Mouse (Mus musculus) heart, postnatal 4 days (tissue): ENCODE measurements around the gene 3830406C13Rik. TPM values are rescaled to one million over a fixed set of nuclear protein-coding genes. Genes with fewer than 3 reads are reported as not detected.
"Not testable (repeated sequence)": the region's sequence is repeated elsewhere in the genome, so short reads cannot be mapped to it uniquely, and the experiment has no call there.

Source experiments
- DNase-seq: peaks from one replicate; pipeline ENCODE4 v3.0.0; 2021
- total RNA-seq, 2 experiments: library from RNA; stranded (reverse); gene quantifications; 2 replicates each; pipeline ENCODE4 v1.2.3; 2021

Gene 3830406C13Rik
- 10 to 100 TPM; 21.8 to 22.4 TPM for total RNA-seq

DNA sequence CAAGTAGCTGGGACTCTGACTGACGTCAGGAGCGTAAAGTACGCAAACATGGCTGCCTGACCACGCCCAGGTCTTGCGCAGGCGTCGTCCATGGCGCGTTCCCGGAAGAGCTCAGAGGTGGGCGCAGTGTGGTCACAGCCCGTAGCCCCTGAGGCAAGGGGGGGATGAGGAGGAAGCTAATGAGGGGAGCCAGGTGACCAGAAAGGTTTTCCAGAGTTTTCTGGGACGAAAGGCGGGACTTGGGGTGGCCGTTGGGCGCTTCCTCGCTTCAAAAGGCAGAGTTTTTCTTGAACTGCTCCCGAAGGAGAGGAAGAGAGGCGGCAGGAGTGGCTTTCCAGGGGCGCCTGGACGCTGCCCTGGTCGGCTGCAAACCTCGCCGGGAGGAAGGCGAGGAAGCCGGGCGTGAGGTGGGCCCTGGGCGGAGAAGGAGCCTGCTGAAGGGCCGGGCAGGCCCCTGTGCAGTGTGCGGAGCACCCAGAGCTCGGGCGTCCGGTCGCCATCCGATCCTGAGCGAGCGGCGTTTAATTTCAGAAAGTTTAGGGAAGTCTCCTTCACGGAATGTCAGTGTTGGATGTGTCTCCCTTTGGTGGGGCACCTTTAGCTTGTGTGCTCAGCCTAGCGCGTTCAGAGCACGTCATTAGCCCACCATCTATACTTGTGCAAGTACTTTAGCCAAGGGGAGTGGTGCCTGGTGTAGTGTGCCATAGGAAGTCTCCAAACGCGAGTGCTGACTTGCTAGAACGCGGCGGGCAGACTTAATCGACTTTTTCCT lies at the start of gene 3830406C13Rik:
TSS of gene 3830406C13Rik (plus strand) at position 33 of the 772 bp plus-strand sequence.
- peak; percentile 89 for DNase-seq

- DNase-seq: no peak
Measured at GRCm38 (mm10) chr14:12243726-12244125, 40.2 kb upstream of the 3830406C13Rik start.

- no peak for DNase-seq
Measured at GRCm38 (mm10) chr14:12276031-12276430, 7.9 kb upstream of the 3830406C13Rik start.

- DNase-seq: no peak
Measured at GRCm38 (mm10) chr14:12283641-12284040, 332 bp upstream of the 3830406C13Rik start, which contains the start of gene Gm49355. Gene Gm49355, plus strand, starts transcription at chr14:12283976.

GRCm38 (mm10) chr14:12289747-12290146 lies 5.8 kb downstream of the 3830406C13Rik start:
- not testable (repeated sequence) for DNase-seq

DNA sequence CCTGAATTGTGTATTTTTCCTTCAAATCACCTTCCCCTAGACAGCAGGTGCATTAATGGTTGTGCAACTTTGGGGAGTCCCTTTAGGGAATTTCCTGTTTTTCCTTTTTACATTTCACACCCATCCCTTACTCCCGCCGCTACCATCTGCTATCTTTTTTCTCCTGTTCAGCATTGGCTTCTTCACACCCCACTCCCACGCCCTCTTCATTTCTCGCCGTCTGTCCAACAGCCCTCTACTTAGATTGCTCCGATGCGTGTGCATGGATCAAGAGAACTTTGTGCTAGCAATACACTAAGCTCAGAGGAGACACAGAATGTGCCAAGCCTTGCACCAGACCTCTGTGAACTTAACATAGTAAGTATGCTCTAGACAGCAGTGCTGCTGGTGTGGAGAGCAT lies 12.4 kb downstream of the 3830406C13Rik start:
- DNase-seq: no peak

- DNase-seq: no peak
Measured at GRCm38 (mm10) chr14:12299171-12299570, 15.2 kb downstream of the 3830406C13Rik start.

- no peak for DNase-seq
Measured at GRCm38 (mm10) chr14:12299654-12300053, 15.7 kb downstream of the 3830406C13Rik start.

DNA sequence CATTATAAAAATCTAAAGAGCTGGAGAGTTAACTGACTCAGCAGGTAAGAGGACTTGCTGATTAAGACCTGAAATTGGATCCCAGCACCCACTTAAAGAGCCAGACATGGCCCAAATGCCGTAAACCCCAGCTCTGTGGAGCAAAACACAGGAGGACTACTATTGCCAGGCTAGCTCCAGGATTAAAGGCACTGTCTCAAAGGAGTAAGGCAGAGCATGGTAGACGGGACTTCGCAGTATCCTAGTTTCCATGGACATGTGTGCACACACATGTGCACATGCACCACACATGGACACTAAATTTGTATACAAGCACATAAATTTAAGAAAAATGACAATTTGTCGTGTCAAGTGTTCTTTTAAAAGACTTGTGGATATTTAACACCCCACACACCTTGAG lies 16.3 kb downstream of the 3830406C13Rik start:
- DNase-seq: no peak

- no peak for DNase-seq
Measured at GRCm38 (mm10) chr14:12300677-12301076, 16.7 kb downstream of the 3830406C13Rik start.

DNA sequence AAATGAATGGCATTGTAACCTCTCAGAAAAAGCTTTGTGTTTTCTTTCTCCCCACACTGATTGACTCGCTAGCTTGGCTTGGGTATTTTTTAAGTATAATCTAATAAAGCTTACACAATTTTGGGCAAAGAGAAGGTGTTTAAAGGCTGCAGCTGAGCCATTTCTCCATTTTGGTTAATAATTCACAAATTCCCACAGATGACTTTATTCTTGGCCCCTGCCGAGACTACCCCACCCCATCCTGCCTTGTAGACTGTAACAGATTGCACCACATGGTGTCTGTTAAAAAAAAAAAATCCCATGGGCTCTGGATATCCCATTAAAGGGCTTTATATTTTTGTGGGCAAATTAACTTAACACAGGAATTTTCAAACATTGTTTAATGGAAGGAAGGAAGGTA lies 19.1 kb downstream of the 3830406C13Rik start:
- no peak for DNase-seq

DNA sequence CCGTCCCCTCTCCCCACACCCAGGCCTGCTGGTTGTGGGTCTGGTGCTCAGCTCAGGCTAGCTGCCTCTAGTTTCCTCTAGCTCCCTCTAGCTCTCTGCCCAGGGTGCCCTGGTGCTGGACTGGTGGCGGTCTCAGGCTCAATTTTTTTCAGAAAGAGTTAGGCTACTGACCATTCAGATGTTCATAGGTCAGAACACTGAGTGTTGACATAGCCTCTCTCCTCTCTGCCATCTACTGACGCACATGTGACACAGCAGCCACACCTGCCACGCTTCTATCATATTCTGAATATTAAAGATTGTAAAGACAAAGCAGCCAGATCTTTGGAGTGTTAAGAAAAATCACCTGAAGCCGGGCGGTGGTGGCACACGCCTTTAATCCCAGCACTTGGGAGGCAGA lies 49.6 kb downstream of the 3830406C13Rik start:
- no peak for DNase-seq

- DNase-seq: no peak
Measured at GRCm38 (mm10) chr14:12334925-12335324, 51.0 kb downstream of the 3830406C13Rik start.

- DNase-seq: no peak
Measured at GRCm38 (mm10) chr14:12337421-12337997, 53.5 kb downstream of the 3830406C13Rik start.

- no peak for DNase-seq
Measured at GRCm38 (mm10) chr14:12337998-12338809, 54.2 kb downstream of the 3830406C13Rik start.

- no peak for DNase-seq
Measured at GRCm38 (mm10) chr14:12338811-12339565, 55.0 kb downstream of the 3830406C13Rik start.

DNA sequence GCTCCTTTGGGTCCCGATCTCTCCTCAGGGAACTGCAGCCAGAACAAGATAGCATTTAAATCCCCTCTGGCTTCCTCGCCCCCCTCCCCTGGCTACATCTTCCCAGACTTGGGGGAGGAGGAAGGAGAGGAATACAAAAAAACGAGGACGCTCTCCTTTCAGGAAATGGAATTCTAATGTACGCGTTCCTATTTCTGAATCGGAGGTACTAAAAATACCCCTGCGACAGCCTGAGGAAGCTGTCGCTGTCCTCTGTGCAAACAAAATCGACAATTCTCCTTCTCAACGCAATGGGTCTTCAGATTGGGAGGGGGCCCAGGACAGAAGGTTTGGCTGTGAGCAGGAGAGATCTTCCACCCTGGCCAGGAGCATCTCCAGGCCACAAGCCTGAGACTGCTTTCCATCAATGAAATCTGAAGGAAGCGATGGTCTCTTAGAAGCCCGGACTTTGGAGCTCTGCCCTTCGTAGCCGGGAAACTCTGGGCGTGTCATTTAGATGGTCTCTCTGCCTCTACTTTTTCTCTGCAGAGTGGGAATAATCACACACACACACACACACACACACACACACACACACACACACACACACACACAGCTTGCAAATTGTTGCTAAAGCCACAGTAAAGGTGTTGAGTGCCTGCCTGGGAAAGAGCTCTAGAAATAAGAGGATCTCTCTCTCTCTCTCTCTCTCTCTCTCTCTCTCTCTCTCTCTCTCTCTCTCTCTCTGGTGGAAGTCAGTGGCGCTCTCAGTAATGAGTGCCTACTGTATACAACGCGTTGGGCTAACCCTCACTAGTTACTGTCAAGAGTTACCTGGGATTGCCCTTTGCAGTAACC lies 56.5 kb downstream of the 3830406C13Rik start:
- DNase-seq: no peak

DNA sequence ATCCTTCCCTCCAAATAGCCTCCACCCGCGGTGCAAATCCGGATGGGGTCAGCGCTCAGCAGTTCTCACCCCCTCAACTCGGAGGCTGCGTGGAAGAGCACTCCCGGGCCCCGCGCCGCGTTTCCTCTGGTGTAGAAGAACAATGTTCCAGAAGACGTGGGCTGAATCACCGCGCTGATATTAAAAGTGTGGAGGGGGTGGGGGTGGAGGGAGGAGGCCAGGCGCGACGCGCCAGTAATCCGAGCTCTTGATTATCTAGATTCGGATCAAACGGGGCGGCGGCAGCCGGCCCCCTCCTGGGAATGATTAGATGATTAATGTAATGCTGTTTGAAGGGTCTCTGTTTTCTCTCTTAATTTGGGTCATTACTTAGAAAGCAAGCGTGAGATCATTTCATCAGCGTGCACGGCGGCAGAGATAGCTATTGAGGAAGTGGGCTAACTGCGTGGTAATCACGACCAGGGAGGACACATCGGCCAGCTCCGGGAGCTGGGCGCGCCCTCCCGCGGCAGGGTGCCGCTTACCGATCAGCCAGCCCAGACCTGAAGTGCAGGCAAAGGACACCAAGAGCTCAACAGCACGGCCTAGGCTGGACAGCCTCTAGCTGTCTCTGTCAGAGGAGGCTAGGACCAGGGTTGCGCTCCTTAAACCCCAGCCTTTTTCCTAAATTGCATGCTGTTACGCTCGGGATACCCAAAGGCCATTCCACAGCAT lies 57.3 kb downstream of the 3830406C13Rik start:
- no peak for DNase-seq

DNA sequence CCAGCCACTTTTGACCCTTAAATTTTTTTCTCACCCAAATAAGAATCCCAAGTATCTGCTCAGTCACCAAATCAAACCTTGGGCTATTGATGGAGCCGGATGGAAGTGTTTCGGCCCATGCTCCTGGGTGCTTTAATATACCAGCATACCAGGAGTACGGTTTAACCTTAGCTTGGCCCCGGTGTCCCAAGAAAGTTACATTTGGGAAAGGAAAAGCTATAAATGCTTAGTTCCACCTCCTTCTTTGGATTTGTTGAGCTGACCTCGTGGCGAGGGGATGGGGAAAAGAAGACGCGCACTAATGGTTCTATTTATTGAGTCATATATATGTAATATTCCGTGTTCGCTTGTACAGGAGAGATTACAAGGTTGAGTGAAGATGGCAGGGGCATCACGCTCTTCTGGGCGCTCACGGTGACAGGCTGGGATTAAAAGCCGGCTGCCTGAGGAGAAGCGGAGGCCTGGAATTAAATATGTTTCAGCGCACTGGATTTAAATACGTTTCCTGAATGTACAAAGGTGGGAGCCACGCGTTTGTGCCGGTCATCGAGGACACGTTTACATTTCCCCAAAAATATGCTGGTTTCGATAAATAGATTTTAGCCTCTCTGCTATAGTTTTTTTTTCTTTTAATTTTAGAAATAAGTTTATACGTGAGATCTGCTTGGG lies 58.0 kb downstream of the 3830406C13Rik start:
- DNase-seq: no peak
